Mouse (Mus musculus): ENCODE measurements at regions not wholly inside any gene's neighbourhood (a gene's known extent, or its start where the extent isn't known, plus 50 kb on each side); places are given as distances from the start of the nearest gene placed in this dataset.

DNA sequence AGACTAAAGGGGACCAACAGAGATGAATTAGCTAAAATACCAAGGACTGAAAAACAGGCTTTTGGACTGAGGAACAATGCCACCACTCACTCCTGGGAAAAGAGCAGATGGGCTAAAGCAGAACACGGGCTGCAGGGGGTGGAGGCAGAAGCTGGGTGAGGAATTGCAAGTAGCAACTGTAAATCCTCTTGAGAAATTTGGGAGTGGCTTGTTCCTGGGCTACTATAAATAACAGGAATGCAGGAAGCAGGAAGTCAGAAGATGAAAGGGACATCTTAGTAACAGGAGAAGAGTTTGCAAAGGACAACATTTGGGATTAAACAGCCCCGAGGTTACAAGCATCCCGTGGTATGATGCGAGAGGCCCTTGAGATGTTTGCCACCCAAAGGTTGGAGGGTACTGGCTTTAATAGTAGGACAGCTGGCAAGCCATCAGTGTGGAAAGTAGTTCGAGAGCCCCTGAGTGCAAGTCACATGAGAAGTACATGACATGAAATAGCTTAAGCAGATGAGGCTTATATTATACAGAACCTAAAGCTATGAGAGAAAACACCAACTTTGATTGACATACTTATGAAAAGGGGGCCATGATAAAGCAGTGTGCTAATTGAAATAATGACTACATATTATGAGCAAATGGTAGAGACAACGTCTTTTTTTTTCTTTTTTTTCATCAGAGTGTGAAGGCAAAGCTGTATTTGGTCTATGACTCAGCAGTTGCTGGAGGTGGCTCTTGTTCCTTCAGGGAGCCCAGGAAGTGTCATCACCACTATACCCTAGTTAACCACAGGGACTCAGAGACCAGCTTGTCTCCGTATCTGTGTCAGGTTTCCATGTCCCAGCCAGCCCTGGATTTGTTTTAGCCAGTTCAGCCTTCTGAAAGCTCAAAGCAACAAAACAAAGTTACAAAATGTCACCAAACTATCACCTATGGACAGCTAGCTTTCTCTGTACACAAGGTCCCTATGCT is 357.6 kb upstream of the Acvr2a start:
- DNase-seq (ENCODE audit: inconsistent age in 2 of 2, low spot score in 1 of 2), result peak; percentile 20 to 44

DNA sequence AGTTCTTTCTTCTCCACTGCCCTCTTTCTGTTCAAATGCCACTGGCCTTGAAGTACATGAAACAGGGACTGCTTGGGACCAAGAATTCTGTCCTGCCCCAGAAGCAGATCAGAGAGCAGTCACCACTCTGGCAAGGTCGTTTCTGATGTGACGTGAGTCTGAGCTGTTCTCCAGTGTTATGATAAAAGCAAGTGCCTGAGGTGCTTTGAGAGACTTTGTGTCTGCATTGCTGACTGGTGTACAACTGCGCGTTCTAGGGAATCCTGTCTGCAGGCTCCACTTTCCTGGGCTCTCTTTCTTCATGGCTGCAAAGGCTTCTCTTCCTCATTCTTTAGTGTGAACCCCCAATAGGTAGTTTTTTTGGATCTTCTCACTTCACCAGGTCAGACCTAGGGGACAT is 356.8 kb upstream of the Acvr2a start:
- peak; percentile 67 to 78 for DNase-seq (ENCODE audit: inconsistent age in 2 of 2, low spot score in 1 of 2)

DNA sequence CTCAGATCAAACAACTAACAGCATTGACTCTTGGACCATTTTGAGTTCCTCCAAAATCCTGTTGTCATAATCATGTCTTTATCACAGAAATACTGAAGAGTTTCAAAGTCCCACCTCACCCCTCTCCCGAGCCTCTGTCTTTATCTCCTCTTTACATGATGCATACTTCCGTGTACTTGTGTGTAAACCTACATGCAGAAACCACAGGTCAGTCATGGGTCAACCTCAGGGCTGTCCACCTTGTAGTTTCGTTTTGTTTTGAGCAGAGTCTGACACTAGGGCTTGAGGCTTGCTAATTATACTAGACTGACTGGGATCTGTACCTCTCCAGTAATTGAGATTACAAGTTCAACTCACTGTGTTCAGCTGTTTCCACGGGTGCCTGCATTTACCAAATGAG is 348.4 kb upstream of the Acvr2a start:
- DNase-seq (ENCODE audit: inconsistent age in 2 of 2, low spot score in 1 of 2), result no peak

DNA sequence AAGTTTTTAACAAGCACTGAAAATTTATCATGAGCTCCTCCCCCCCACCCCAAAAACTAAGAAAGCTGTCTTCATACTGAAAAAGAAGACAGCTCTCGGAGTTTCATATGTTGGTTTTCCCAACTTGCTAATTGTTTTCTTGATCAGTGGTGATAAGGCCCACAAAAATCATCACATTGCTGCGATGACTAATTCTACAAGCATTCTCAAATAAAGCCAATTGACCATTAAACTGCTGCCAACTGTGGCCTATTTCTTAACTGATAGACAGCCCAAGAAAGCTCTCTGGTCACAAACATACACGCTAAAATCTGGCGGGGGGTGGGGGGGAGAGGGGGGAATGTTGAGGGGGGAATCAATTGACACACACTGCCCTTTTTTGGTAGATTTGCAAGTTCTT is 345.0 kb upstream of the Acvr2a start:
- no peak for DNase-seq (ENCODE audit: inconsistent age in 2 of 2, low spot score in 1 of 2)

DNA sequence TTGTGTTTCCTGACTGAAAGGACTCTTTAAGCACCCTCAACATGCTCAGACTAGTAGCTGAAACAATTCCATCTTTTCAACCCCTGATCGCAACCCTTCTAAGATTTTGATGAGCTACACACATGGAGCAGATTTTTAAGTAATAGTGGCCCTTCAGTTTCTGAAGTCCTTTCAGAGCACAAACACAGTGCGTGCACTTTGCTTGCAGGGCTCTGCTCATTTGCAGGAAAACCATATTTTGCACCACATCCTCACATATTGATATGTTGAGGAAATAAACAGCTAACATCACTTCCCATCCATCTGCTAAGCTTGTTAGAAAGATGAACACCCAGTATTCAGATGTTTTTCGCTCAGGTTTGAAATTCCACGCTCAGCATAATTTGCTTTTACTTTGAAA is 344.6 kb upstream of the Acvr2a start:
- no peak for DNase-seq (ENCODE audit: inconsistent age in 2 of 2, low spot score in 1 of 2)

DNA sequence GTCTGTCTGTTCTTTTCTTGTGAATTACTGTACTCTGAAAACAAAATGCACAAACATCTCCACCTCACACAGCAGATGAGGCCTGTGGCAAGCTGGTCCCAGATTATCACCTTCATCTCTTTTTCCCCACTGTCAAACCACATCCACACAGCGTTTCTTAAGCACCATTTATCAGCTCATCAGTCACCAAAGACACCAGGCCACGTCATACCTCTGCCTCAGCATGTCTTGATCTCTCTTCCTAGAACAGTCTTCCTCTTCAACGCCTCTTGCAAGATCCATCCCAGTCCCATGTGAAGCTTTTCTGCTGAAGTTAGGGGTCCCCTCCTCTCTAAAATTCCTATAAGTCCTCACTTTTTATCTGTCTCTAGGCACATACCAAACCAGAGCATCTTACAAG is 340.8 kb upstream of the Acvr2a start:
- DNase-seq (ENCODE audit: inconsistent age in 2 of 2, low spot score in 1 of 2), result no peak

DNA sequence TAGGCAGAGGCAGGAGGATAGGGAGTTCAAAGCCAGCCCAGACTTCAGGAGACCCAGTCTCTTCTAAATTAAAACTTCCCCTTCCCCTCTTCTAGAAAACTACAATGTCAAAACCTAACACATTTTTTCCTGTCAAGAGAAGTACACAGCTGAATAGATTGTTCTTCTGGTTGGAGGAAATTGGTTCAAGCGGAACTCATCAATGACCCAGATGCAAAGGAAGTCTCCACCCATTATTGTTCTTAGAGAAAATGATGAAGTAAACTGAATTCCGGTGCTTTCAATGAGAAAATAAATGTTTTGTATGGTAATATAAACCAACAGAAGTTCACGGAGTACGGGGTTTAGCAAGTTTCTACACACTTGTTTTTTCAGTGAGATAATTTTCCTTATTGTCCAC is 339.3 kb upstream of the Acvr2a start:
- no peak for DNase-seq (ENCODE audit: inconsistent age in 2 of 2, low spot score in 1 of 2)

DNA sequence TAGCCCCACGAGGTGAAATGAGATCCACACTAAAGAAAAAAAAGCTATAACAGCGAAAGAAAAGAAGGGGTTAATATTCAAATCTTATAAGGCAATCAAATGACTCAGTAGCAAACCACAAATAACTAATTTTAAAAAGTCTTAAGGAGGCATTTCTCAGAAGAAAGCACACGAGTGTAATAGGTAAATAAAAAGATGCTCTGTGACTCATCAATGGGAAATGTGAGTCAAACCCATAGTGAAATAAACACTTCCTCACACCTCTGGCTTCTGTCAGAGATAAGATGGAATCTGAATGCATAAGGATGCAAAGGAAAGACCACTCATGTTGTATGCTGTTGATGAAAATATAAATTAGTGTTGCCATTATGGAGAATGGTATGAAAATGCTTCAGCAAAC is 337.1 kb upstream of the Acvr2a start:
- DNase-seq (ENCODE audit: inconsistent age in 2 of 2, low spot score in 1 of 2), result no peak

DNA sequence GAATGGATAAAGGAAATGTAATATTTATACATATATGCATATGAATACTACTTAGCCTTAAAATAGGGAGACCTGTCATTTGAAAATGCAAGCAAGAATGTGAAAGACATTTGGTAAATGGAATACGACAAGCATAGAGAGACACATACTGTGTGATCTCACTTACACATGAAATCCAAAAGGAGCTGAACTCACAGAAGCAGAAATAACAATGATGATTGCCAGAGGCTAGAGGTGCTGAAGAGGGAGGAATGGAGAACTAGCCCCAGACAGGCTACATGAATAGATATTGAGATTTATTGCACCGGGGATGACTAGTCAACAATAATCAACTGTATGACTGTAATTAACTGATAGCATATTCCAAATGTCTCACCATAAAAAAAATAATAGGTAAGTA is 336.6 kb upstream of the Acvr2a start:
- DNase-seq (ENCODE audit: inconsistent age in 2 of 2, low spot score in 1 of 2), result no peak

DNA sequence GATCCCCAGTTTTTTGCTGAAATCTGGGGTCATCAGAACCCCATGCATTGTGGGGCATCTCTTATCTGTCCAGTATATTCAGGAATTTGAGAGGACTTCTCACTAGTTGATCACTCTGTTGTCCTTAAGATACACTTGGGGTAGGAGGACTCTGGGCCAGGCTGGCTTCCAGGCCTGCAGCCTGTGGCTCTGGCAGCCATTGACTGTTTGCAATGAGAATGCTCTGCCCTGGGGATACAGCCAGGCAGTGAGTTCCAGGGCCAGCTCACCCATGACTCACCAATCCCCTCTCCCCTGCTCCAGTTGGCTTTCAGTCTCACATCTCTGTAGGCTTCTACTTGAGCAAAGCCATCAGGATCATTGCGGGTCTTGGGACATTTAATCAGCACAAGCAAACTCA is 334.3 kb upstream of the Acvr2a start:
- no peak for DNase-seq (ENCODE audit: inconsistent age in 2 of 2, low spot score in 1 of 2)

DNA sequence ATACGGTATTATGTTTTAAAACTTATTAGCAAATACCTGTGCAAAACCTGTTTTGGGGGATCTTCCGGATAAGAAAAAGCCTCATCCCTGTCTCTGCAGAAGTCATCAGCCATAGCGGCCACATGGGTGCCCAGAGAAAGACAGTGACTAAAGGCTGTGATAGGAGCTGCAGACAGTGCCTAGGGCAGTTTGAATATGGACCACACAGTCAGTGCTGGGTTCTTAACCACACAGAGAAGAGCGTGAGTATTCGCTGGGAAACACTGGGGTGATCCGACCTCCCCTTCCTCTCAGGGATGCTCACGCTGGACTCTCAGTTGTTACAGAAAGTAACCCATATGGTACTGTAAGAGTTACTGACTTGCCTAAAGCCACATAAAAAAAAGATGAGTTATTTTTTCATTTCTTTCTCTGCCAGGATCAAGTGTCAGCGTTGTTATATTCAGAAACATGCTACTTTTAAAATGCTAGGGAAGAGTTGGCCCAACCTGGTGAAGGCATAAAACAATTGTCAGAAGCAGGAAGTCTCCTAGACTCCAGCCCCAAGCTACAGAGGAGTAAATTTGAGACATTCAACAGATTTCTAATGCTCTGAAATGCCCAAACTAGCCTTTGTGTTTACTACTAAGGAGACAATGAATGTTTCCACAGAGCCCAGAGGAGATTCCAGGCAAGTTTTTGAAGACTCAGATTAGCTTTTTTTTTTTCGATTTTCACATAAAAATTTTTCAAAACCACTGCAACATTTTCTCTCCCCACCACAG is 333.3 kb upstream of the Acvr2a start:
- no peak for DNase-seq (ENCODE audit: inconsistent age in 2 of 2, low spot score in 1 of 2)

DNA sequence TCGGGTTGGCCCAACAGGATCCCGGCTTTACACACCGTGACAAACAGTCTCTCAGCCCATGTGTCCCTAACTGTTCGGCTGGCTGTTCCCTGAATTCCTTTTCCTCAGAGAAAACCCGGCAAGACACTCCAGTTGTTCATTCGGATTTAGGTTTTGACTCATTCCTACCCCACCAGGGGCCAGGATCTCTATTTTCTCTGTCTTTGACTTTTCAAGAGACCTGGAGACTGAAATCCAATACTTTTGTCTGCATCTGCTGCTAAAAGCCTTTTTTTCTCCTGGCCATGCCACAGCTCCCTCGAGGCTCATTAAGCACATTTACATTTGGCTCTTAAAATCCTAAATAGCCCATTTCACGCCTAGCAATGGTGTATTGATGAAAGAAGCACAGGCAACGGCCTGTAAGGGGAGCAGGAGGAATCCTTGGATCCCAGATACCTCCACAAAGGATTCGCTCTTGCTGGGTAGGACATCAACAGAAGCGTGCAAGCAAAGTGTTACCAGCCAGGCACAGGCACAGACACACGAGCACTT is 332.6 kb upstream of the Acvr2a start:
- no peak for DNase-seq (ENCODE audit: inconsistent age in 2 of 2, low spot score in 1 of 2)

DNA sequence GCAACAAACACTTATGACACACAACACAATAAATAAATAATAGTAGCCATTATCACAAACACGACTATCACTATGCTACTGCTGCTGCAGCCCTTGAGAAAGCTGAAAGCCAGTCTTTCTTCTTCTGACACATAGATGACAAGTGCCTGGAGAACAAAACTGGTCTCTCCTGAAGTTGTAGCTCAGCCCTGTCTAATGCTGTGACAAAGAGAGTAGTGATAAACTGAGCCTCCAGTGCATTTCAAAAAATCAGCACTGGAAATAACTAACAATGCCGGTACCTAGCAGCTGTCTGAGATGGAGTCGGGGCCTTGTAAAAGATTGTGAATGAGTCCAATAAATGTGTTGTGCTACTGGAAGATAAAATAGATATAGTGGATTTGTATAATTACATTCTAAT is 320.3 kb upstream of the Acvr2a start:
- DNase-seq (ENCODE audit: inconsistent age in 2 of 2, low spot score in 1 of 2), result no peak

DNA sequence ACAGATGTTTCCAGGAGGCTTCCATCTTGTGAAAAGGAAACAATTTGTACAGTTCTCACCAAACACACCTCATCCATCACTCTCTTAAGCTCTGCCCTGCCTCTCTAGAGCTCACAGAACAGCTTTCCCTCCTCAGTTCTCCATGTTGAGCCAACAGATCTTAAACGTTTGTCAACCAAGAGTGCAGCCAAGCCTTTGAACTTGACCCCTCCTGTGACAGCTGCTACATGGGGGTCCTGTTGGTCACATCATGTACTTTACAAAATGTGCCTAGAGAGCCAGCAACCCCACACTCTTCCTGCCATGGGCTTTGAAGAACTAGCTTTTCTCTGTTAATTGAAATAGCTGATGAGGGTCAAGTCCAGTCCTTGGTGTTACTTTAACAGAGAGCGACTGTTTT is 319.8 kb upstream of the Acvr2a start:
- DNase-seq (ENCODE audit: inconsistent age in 2 of 2, low spot score in 1 of 2), result peak in 1 of 2 experiments; percentile 22

DNA sequence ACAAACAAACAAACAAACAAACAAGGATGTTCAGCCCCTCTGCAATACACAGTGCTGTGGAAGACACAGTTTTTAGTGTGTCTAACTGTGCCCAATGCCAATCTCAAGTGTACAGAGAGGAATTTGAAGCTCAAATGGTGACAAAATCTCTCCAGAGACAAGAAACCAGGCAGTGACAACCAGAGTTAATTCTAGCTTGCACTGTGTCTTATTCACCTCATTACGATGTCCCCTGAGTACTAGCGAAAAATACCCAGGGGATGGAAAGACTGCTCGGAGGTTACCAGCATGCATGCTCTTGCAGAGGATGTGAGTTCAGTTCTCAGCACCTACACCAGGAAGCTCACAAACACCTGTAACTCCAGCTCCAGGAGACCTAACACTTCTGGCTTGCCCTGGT is 319.3 kb upstream of the Acvr2a start:
- no peak for DNase-seq (ENCODE audit: inconsistent age in 2 of 2, low spot score in 1 of 2)

DNA sequence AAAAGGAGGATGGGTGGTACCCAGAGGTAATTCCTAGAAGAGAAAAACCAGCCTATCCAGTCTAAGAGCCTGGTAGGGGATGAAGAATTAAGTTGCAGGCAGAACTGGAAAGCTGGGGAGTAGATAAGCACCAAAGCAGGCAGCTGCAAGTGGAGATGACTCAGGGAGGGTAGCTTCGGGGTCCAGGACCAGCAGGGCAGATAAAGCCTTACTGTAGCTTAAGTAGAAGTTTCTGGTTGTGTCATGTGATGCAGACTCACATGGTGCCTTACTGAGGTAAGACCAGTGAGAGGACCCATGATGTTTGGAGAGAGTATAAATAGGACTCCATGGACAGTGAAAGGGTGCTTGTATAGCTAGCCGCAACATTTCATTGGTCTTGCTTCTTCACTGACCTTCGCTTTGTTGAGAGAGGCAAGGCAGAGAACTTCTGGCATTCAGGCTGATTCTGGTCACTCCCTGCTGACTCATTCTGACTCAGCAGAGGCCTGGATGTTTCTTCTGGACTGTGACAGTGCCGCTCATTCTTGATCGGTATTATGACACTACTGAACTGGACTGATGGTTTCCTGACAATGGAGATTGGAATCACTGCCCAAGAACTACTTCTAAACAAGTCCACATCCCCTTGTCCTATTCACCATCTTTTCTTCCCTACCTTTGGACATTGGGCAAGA is 315.7 kb upstream of the Acvr2a start:
- DNase-seq (ENCODE audit: inconsistent age in 2 of 2, low spot score in 1 of 2), result no peak

DNA sequence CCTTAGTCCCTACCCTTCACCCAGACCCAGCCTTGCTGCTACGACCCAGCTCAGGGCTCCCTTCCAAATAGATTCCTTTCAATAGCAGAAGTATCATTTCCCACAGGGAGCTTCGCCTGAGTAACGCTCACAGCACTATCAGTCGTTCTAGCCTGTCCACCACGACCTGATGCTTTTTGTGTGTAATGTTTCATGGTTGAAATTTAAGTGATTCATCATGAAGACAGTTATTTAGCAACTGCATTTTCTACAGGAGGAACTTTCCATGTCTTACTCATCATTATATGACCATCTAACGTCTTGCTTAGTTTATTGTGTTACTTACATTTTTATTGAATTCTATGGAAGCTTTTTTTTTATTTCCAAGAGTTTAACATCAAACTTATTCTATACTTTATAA is 314.5 kb upstream of the Acvr2a start:
- no peak for DNase-seq (ENCODE audit: inconsistent age in 2 of 2, low spot score in 1 of 2)

DNA sequence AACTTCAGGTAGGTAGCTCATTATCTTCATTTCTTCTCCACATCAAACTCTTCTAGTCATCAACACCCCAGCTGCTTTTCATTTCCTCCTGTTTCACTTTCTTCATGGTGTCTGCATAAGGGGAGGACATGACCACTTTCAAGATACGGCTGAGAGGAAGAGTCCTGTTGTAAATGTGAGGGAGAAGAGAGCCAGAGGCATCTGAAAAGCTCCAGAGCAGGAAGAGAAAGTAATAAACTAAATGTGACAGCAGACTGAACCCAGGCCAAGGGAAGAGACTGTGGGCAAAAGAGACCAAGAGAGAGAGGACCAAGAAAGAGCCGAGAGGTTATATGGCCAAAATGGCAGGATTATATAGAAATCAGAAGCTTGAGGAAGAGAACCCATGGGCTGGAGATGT is 312.5 kb upstream of the Acvr2a start:
- no peak for DNase-seq (ENCODE audit: inconsistent age in 2 of 2, low spot score in 1 of 2)

DNA sequence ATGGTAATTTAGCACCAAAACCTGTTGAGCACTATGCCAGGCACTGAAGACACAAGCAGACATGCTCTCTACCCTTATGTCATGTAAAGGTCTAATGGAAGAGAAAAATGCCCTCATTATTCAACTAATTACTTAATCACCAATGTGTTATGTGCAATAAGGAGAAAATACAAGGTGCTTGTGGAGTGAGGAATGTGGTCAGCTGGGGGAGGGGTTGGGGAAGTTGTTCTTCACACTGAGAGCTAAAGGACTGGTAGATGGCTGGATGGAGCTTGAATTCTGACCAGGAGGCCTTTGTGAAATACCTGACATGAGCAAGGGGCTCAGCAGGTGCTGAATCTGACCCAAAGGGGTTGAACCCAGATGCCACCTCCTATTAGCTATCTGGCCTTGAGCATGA is 300.1 kb upstream of the Acvr2a start:
- DNase-seq (ENCODE audit: inconsistent age in 2 of 2, low spot score in 1 of 2), result no peak

DNA sequence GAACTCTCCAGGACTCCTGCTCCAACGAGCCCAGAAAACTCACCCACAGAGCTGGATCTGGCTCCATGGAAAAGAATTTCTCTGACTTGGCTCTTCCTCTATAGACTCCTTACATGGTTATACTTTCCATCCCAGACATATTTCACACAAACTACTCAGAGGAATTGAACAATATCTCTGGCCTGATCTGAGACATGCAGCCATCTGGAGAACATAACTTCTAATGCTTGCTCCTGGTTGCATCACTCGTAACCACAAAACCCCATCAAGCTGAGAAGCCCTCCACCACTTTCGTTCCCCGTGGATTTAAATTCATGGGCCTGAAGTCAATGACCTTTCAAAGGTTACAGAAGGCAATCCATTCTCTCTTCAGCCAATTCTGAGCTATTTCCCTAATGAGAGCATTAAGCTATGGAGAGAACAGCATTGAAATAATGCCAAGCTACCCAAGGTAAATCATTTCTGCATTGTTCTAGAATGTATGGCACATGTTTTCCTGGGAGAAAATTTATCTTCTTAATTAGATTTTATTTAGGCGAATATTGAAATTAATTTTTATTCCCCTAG is 294.0 kb upstream of the Acvr2a start:
- DNase-seq (ENCODE audit: inconsistent age in 2 of 2, low spot score in 1 of 2), result no peak

DNA sequence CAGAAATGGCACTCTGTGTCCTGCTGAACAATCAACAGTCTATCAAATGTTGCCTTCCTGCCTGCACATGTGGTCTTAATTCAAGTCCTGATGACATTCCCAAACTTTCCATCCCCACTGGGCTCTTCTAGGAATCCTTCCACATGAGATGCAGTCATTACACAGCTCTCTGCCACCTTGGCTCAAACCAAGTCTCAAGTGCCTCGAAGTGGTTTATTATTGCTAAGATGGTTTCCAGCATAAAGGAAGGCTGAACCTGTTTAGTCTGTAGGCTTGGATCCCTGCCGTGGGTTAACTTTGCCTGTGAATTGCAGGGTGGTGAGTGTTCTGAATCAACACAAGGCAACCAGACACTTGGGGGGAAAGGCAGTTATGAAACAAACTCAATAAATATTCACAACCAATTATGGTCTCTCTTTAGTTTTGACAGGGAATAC is 293.4 kb upstream of the Acvr2a start:
- no peak for DNase-seq (ENCODE audit: inconsistent age in 2 of 2, low spot score in 1 of 2)
